Mouse (Mus musculus) kidney, postnatal 0 days (tissue): ENCODE results near the gene Psma4. TPM values are rescaled to one million over a fixed set of nuclear protein-coding genes. Genes with fewer than 3 reads are reported as not detected.

Experiments
- ATAC-seq: fragments of 200-750 bp; cut with Nextera tagmentation; replicated peaks from 2 replicates; pipeline ENCODE4 v1.8.0; 2017; ENCODE audit warnings: low read depth, moderate number of reproducible peaks, moderate TSS enrichment, moderate library complexity; ENCODE audit not compliant: low FRiP score
- DNase-seq: peaks from one replicate; pipeline ENCODE4 v3.0.0-alpha.2; 2016; ENCODE audit warnings: low spot score
- H3K27ac ChIP-seq: fragments of 300-500 bp; sonication (generic); 2 replicates; pipeline ENCODE4 v1.5.1; 2014; ENCODE audit warnings: mild to moderate bottlenecking
- H3K27me3 ChIP-seq: fragments of 300-500 bp; sonication (generic); 2 replicates; pipeline ENCODE4 v1.6.1; 2014; ENCODE audit warnings: low read length, mixed read lengths; ENCODE audit not compliant: insufficient read depth
- H3K36me3 ChIP-seq: fragments of 300-500 bp; sonication (generic); 2 replicates; pipeline ENCODE4 v1.6.1; 2014; ENCODE audit warnings: low read length, mixed read lengths; ENCODE audit not compliant: insufficient read depth
- H3K4me1 ChIP-seq: fragments of 300-500 bp; sonication (generic); replicated peaks from 2 replicates; pipeline ENCODE4 v1.6.1; 2014; ENCODE audit warnings: antibody characterized with exemption, low read length, mixed read lengths; ENCODE audit not compliant: insufficient read depth
- H3K4me2 ChIP-seq: fragments of 300-500 bp; sonication (generic); 2 replicates; pipeline ENCODE4 v1.6.1; 2014; ENCODE audit warnings: mild to moderate bottlenecking, low read length, moderate library complexity, mixed read lengths
- H3K4me3 ChIP-seq: fragments of 300-500 bp; sonication (generic); replicated peaks from 2 replicates; pipeline ENCODE4 v1.5.1; 2014; ENCODE audit warnings: low read depth, low read length
- H3K9ac ChIP-seq: fragments of 300-500 bp; sonication (generic); 2 replicates; pipeline ENCODE4 v1.6.1; 2014; ENCODE audit warnings: low read depth, low read length
- H3K9me3 ChIP-seq: fragments of 300-500 bp; sonication (generic); replicated peaks from 2 replicates; pipeline ENCODE4 v1.6.1; 2016; ENCODE audit warnings: low read length, inconsistent platforms, mixed read lengths
- CTCF ChIP-seq: IDR thresholded peaks from 2 replicates; pipeline ENCODE4 v1.5.1; 2016; ENCODE audit warnings: antibody characterized with exemption, low read depth, mild to moderate bottlenecking, moderate library complexity
- WGBS: fragments of 180-500 bp; shearing (Covaris S2); extraction: QIAGEN DNeasy Blood & Tissue Kit; methylation state at CpG from one replicate; pipeline ENCODE4 v1.1.7; 2014; 5-methylcytosine and 5-hydroxymethylcytosine counted together
- polyA plus RNA-seq: library from polyadenylated mRNA; unstranded; fragments of >200 nt; fragmentation: Nextera tagmentation; extraction: Ambion mirVana; gene quantifications from 2 replicates; pipeline ENCODE4 v1.2.1, GENCODE M21; 2015

Psma4 gene
- polyA plus RNA-seq, 1 experiment from 2014 or later, result 325 TPM

DNA sequence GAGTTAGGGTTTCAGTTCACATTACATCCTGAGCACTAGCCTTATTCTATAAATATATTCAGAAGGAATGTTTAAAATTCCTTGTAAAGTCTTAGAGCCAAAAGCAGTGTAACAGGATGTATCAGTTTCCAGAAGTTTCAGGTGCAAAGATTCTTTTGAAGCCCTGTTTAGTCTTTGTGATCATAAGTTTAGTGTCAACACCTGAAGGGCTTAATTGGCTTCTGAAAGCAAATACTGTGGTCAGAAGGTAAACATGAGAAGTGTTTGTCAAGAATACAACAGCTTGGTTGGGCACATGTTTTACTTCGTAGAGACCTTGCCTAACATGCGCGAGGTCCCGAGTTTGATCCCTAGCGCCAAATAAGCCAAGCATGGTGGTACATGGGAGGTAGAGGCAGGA lies 31.8 kb upstream of the Psma4 start:
- ATAC-seq (no peak), DNase-seq (no peak)
- H3K4me2 ChIP-seq, result no peak overlapping the region
- no peak overlapping the region for H3K9ac ChIP-seq
- H3K4me3 ChIP-seq, result no peak overlapping the region
- H3K27ac ChIP-seq, result no peak overlapping the region
- no peaks in the 10 kb centered on the region for H3K9me3 ChIP-seq
- no peak for TF ChIP-seq CTCF
- H3K27me3 ChIP-seq, result no peaks in the 10 kb centered on the region
- 0 out of 2 replicates have a peak, but pooled peaks cover 7% of the 10 kb centered on the region for H3K4me1 ChIP-seq
- H3K36me3 ChIP-seq, result 0 out of 2 replicates have a peak, but pooled peaks cover 5% of the 10 kb centered on the region
- WGBS, result 94% methylated on average over 5 of the region's 5 CpGs

DNA sequence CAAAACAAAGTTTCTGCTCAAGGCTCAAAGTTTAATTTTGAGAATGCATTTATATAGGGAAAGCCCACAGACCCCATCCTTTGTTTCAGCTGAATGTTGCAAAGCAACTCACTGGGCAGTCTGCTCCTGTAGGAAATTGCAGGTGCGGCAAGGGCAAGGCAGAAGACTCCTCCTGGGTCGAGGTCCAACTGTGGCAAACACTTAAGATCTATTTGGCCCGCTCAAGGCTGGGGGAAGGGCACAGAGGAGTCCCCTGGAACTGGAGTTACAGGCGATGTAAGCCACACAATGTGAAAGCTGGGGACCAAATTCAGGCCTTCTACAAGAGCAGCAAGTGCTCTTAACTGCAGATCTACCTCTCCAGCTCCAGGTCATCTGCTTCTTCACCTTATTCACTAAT lies 30.6 kb upstream of the Psma4 start:
- no peak overlapping the region for H3K9ac ChIP-seq
- H3K27me3 ChIP-seq, result no peaks in the 10 kb centered on the region
- no peaks in the 10 kb centered on the region for H3K9me3 ChIP-seq
- 0 out of 2 replicates have a peak, but pooled peaks cover 7% of the 10 kb centered on the region for H3K4me1 ChIP-seq
- 61% methylated on average over 4 of the region's 4 CpGs for WGBS
- TF ChIP-seq CTCF, result no peak
- no peak overlapping the region for H3K4me2 ChIP-seq
- no peak overlapping the region for H3K27ac ChIP-seq
- ATAC-seq, result no peak
- 0 out of 2 replicates have a peak, but pooled peaks cover 5% of the 10 kb centered on the region for H3K36me3 ChIP-seq
- DNase-seq, result no peak
- no peak overlapping the region for H3K4me3 ChIP-seq

DNA sequence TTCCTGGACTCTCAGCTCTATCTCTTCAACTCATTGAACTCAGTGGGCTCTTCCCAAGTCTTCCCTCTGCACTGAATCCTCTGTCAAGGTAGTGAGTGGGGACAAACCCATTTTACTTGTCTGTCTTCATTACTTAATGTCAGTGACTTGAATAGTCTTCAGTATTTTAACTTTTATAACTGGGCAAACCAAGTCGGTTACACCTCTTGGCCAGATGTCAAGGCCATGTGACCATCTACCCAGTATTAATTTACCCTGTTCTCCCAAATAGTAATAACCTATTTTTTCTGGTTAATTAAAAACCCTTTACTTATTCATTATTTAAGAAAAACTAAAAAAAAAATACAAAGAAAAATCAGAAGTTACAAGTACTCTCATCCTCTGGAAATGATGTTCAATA lies 19.8 kb upstream of the Psma4 start:
- no peaks in the 10 kb centered on the region for H3K9me3 ChIP-seq
- no peaks in the 10 kb centered on the region for H3K4me1 ChIP-seq
- ATAC-seq, result no peak
- TF ChIP-seq CTCF, result no peak
- H3K36me3 ChIP-seq, result no peaks in the 10 kb centered on the region
- no peaks in the 10 kb centered on the region for H3K27me3 ChIP-seq
- 83% methylated on average over 1 of the region's 1 CpGs for WGBS
- no peak for DNase-seq
- H3K27ac ChIP-seq, result no peak overlapping the region
- H3K4me3 ChIP-seq, result no peak overlapping the region
- H3K4me2 ChIP-seq, result no peak overlapping the region
- H3K9ac ChIP-seq, result no peak overlapping the region

DNA sequence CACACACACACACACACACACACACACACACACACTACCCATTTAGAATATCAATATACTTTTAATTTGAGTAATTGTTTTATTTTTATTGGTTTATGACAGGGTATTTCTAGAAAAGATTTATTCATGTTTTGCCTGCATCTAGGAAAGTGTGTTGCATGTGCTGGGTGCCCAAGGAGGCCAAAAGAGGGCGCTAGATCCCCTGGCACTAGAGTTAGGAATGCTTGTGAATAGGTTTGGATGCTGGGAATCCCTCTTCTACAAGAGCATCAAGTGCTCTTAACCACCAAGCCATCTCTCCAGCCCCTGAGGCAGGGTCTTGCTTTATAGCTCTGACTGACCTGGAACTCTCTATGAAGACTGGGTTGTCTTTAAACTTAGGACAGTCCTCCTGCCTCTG lies 18.8 kb upstream of the Psma4 start:
- WGBS, result 0% methylated on average over 1 of the region's 1 CpGs
- no peak overlapping the region for H3K4me2 ChIP-seq
- H3K4me1 ChIP-seq, result no peaks in the 10 kb centered on the region
- no peaks in the 10 kb centered on the region for H3K36me3 ChIP-seq
- no peak overlapping the region for H3K9ac ChIP-seq
- no peak for ATAC-seq
- no peak overlapping the region for H3K4me3 ChIP-seq
- TF ChIP-seq CTCF, result peak; percentile 27; the same call in 1 of the 2 replicates
- DNase-seq, result no peak
- H3K27me3 ChIP-seq, result no peaks in the 10 kb centered on the region
- no peak overlapping the region for H3K27ac ChIP-seq
- no peaks in the 10 kb centered on the region for H3K9me3 ChIP-seq

DNA sequence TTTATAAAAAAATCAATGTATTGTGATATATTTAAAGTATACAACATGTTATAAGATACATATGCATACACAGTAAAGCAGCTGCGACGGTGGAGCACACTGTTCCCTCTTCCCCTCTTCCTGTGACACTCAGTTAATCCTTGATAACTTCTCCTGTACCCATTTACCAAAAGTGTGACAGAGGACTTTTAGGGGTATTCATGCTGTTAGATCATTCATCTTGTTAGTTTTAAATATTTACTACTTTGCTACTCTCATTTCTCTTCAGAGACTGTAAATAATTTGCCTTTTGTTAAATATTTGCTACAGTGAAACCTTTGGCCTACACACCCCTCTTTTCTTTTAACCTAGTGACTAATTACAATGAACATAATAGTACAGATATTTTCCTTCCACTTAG lies 18.2 kb upstream of the Psma4 start:
- no peaks in the 10 kb centered on the region for H3K4me1 ChIP-seq
- 60% methylated on average over 2 of the region's 2 CpGs for WGBS
- no peak overlapping the region for H3K27ac ChIP-seq
- ATAC-seq (no peak), DNase-seq (peak; percentile 9)
- no peak overlapping the region for H3K4me3 ChIP-seq
- no peak overlapping the region for H3K4me2 ChIP-seq
- no peaks in the 10 kb centered on the region for H3K9me3 ChIP-seq
- H3K36me3 ChIP-seq, result no peaks in the 10 kb centered on the region
- no peak overlapping the region for H3K9ac ChIP-seq
- no peaks in the 10 kb centered on the region for H3K27me3 ChIP-seq
- no peak for TF ChIP-seq CTCF

DNA sequence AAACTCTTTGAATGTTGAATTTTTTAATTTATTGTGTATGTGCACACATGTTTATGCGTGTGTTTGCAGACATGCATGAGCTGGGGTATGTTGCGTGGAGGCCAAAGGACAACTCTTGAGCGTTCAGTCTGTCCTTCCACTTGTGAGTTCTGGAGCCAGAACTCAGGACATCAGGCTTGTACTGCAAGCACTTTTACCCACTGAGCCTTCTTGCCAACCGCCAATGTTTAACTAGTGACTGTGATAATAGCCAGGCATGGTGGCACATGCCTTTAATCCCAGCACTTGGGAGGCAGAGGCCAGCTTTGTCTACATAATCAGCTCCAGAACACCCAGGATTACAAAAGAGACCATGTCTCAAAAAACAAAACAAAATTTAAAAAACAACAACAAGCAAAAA lies 8.5 kb upstream of the Psma4 start:
- no peak for TF ChIP-seq CTCF
- WGBS, result 84% methylated on average over 4 of the region's 4 CpGs

DNA sequence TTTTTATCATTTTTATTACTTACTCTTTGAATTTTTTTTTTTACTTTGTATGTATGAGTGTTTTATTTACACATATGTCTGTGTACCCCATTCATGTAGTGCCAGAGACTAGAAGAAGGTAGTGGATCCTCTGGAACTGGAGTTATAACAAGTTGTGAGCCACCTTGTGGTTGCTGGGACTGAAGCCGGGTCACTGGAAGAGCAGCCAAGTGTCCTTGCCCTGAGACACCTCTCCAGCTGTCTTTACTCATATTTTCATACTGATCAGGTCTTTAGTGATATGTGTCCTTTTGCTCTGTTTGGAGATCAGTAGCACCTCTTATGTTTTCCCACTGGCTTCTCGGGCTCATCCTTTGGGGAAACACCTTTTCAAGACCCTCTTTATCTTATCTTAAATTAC lies 6.1 kb upstream of the Psma4 start:
- Histone ChIP-seq H3K36me3 (no peaks in the 10 kb centered on the region), H3K9ac (no peak overlapping the region), H3K4me1 (no peaks in the 10 kb centered on the region), H3K27me3 (no peaks in the 10 kb centered on the region), H3K27ac (no peak overlapping the region), H3K4me3 (no peak overlapping the region), H3K9me3 (no peaks in the 10 kb centered on the region), H3K4me2 (no peak overlapping the region)
- no peak for TF ChIP-seq CTCF
- DNase-seq (no peak), ATAC-seq (no peak)
- WGBS, result 78% methylated on average over 2 of the region's 2 CpGs

More for the DNA sequence above, 8.5 kb upstream of the Psma4 start:
- no peak overlapping the region for H3K27ac ChIP-seq
- no peak overlapping the region for H3K4me3 ChIP-seq
- H3K36me3 ChIP-seq, result no peaks in the 10 kb centered on the region
- H3K4me1 ChIP-seq, result no peaks in the 10 kb centered on the region
- no peaks in the 10 kb centered on the region for H3K9me3 ChIP-seq
- H3K4me2 ChIP-seq, result no peak overlapping the region
- DNase-seq (no peak), ATAC-seq (no peak)
- H3K27me3 ChIP-seq, result no peaks in the 10 kb centered on the region
- no peak overlapping the region for H3K9ac ChIP-seq
